Mouse (Mus musculus): ENCODE results near the gene B4galnt1. TPM values are rescaled to one million over a fixed set of nuclear protein-coding genes. Genes with fewer than 3 reads are reported as not detected.

The B4galnt1 gene
- polyA plus RNA-seq, 1 experiment from 2014 or later, result 21.6 TPM

DNA sequence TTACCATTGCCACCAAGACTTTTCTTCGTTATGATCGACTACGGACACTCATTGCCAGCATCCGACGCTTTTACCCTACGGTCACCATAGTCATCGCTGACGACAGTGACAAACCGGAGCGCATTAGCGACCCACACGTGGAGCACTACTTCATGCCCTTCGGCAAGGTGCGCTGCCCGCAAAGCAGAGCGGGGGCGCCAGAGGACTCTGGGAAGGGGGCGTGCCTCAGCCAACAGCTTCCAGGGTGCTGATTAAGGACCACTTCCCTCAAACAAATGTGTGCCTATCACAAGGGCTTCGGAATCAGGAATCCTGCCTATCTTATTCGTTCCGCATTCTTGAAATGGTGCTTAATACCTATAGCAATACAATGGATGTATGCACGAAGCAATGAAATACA is 5.0 kb downstream of the B4galnt1 start:
- WGBS, result 4% methylated on average over 22 of the region's 22 CpGs
- peaks cover 32% of the 10 kb centered on the region for H3K4me1 ChIP-seq (replicated peaks; ENCODE audit: control insufficient read depth, insufficient read depth, low read length)
- no peak for DNase-seq (ENCODE audit: low spot score)

DNA sequence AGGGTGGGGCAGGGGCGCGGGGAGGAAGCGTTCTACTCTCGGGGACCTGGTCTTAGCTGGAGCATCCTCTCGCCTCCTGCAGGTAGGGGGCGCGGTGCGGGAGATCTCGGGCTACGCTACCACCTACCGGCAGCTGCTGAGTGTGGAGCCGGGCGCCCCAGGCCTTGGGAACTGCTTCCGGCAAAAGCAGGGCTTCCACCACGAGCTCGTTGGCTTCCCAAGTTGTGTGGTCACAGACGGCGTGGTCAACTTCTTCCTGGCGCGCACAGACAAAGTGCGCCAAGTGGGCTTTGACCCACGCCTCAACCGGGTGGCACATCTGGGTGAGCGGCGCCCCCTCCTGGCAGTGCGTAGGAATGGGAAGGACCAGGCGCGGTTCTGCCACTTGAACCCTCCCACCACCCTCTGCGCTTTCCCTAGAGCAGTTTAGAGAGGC is 5.8 kb downstream of the B4galnt1 start:
- no peaks in the 10 kb centered on the region for H3K36me3 ChIP-seq (ENCODE audit: control insufficient read depth, insufficient read depth, low read length)
- H3K27me3 ChIP-seq (replicated peaks; ENCODE audit: control insufficient read depth, insufficient read depth, low read length), result peaks cover 44% of the 10 kb centered on the region
- H3K4me2 ChIP-seq, result peak overlapping the region; percentile 83
- no peak overlapping the region for H3K9ac ChIP-seq (ENCODE audit: low read depth, low read length)
- no peaks in the 10 kb centered on the region for H3K9me3 ChIP-seq (ENCODE audit: control insufficient read depth, low read length)
- 2% methylated on average over 29 of the region's 29 CpGs for WGBS
- DNase-seq (ENCODE audit: low spot score) (peak; percentile 85), ATAC-seq (replicated peaks; ENCODE audit: low FRiP score) (peak; percentile 80)
- peak overlapping the region; percentile 51 for H3K4me3 ChIP-seq (ENCODE audit: low read depth, low read length)
- no peak overlapping the region; the same call in 1 of the 2 replicates for H3K27ac ChIP-seq (ENCODE audit: low read depth, low read length)
- H3K4me1 ChIP-seq (replicated peaks; ENCODE audit: control insufficient read depth, insufficient read depth, low read length), result peaks cover 32% of the 10 kb centered on the region

More for the DNA sequence above, 5.0 kb downstream of the B4galnt1 start:
- Histone ChIP-seq H3K4me2 (peak overlapping the region; percentile 83), H3K36me3 (ENCODE audit: control insufficient read depth, insufficient read depth, low read length) (no peaks in the 10 kb centered on the region), H3K9ac (ENCODE audit: low read depth, low read length) (no peak overlapping the region), H3K9me3 (ENCODE audit: control insufficient read depth, low read length) (no peaks in the 10 kb centered on the region), H3K4me3 (ENCODE audit: low read depth, low read length) (peak overlapping the region; percentile 51), H3K27ac (ENCODE audit: low read depth, low read length) (0 out of 2 replicates have a peak overlapping the region, but pooled peaks have one; percentile 4), H3K27me3 (replicated peaks; ENCODE audit: control insufficient read depth, insufficient read depth, low read length) (peaks cover 49% of the 10 kb centered on the region)
- no peak for ATAC-seq (replicated peaks; ENCODE audit: low FRiP score)

DNA sequence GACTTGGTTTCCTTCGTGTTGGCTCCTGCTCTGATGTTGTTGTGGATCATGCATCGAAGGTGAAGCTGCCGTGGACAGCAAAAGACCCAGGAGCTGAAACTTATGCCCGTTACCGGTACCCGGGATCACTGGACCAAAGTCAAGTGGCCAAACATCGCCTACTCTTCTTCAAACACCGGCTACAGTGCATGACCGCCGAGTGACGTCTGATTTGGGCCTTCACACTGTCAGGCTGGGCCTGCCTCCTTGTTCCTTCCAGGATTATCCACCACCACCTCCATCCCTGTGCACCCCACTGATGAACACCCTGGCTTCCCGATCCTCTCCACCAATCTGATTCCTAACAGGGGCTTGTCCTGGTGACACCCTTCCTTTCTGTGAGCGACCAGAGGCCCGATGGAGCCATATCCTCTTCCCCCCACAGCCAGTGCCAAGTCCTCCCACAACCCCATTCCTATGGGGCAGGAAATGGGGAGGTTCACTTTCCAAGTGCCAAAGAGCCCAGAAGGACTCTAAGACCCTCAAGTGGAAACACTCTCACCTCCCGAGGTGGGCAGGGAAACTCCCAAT is 6.7 kb downstream of the B4galnt1 start:
- no peaks in the 10 kb centered on the region for H3K36me3 ChIP-seq (ENCODE audit: control insufficient read depth, insufficient read depth, low read length)
- H3K4me3 ChIP-seq (ENCODE audit: low read depth, low read length), result no peak overlapping the region
- peaks cover 40% of the 10 kb centered on the region for H3K27me3 ChIP-seq (replicated peaks; ENCODE audit: control insufficient read depth, insufficient read depth, low read length)
- DNase-seq (ENCODE audit: low spot score), result peak; percentile 30
- H3K4me1 ChIP-seq (replicated peaks; ENCODE audit: control insufficient read depth, insufficient read depth, low read length), result peaks cover 26% of the 10 kb centered on the region
- H3K27ac ChIP-seq (ENCODE audit: low read depth, low read length), result no peak overlapping the region
- H3K4me2 ChIP-seq, result no peak overlapping the region
- no peak for ATAC-seq (replicated peaks; ENCODE audit: low FRiP score)
- H3K9ac ChIP-seq (ENCODE audit: low read depth, low read length), result no peak overlapping the region
- 86% methylated on average over 15 of the region's 15 CpGs for WGBS
- no peaks in the 10 kb centered on the region for H3K9me3 ChIP-seq (ENCODE audit: control insufficient read depth, low read length)

DNA sequence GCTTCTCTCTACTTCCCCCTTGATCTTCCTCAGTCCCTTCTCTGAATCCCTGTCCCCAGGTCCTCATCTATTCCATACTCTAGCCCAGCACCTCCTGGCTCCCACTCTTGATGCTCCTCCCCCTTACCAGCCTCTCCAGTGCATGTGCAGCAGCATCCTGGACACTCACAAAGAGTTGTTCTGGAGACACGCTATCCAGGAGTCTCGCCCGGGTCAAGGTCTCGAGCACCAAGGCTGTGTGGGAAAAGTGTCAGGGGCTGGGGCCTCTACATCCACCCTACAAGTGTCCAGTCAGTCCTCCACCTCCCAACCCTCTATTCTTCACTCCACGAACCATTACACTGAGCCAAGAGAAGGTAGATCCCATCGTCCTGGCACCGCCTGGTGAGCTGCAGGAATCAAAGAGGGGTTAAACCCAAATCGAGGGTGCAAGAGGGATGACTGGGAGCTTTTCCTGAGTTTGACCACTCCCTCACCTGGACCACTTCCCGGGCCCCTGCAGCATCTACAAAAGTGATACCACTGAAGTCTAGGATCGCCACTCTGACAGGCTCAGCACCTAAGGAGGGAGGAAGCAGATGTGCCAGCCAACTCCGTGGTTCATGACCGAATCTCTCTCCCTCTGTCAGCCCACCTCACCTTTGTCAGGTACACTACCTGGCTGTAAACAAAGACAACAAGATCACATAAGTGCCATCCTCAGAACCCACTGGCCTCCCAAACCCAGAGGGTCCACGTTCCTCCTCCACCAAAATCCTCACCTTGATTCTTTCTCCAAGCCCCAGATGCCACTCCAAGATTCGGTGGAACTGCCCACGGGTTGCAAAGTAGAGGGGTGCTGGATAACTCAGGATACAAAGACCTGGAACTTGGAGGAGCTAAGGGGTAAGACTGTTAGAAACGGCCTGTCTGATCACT is 8.4 kb downstream of the B4galnt1 start:
- no peak for ATAC-seq (replicated peaks; ENCODE audit: low FRiP score)
- H3K9ac ChIP-seq (ENCODE audit: low read depth, low read length), result no peak overlapping the region
- WGBS, result 78% methylated on average over 16 of the region's 16 CpGs
- no peak overlapping the region for H3K4me2 ChIP-seq
- H3K27me3 ChIP-seq (replicated peaks; ENCODE audit: control insufficient read depth, insufficient read depth, low read length), result peaks cover 38% of the 10 kb centered on the region
- no peaks in the 10 kb centered on the region for H3K9me3 ChIP-seq (ENCODE audit: control insufficient read depth, low read length)
- H3K27ac ChIP-seq (ENCODE audit: low read depth, low read length), result no peak overlapping the region
- peaks cover 27% of the 10 kb centered on the region for H3K4me1 ChIP-seq (replicated peaks; ENCODE audit: control insufficient read depth, insufficient read depth, low read length)
- peak; percentile 28 for DNase-seq (ENCODE audit: low spot score)
- H3K36me3 ChIP-seq (ENCODE audit: control insufficient read depth, insufficient read depth, low read length), result no peaks in the 10 kb centered on the region
- H3K4me3 ChIP-seq (ENCODE audit: low read depth, low read length), result no peak overlapping the region

DNA sequence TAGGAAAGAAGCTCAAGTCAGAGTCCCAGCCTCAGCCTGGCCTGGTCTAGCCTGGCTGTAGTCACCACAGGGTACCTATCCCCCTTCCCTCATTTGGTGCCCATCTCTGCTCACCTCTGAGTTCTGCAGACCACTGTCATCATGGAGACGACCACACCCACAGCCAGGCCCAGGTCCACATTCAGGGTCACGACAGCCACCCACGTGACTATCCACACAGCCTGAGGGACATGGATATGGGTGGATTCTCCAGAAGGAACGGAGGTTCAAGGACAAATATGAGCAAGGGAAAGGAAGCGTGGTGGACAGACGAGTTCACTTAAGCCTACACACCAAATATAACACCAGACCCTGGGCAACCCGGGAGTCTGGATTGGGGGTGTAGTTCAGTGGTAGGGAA is 9.1 kb downstream of the B4galnt1 start:
- ATAC-seq (replicated peaks; ENCODE audit: low FRiP score) (no peak), DNase-seq (ENCODE audit: low spot score) (peak; percentile 31)
- 82% methylated on average over 7 of the region's 7 CpGs for WGBS
- no peak overlapping the region for H3K4me3 ChIP-seq (ENCODE audit: low read depth, low read length)
- H3K4me2 ChIP-seq, result no peak overlapping the region
- no peaks in the 10 kb centered on the region for H3K9me3 ChIP-seq (ENCODE audit: control insufficient read depth, low read length)
- no peak overlapping the region for H3K9ac ChIP-seq (ENCODE audit: low read depth, low read length)
- H3K36me3 ChIP-seq (ENCODE audit: control insufficient read depth, insufficient read depth, low read length), result no peaks in the 10 kb centered on the region
- H3K27me3 ChIP-seq (replicated peaks; ENCODE audit: control insufficient read depth, insufficient read depth, low read length), result peaks cover 42% of the 10 kb centered on the region
- peaks cover 32% of the 10 kb centered on the region for H3K4me1 ChIP-seq (replicated peaks; ENCODE audit: control insufficient read depth, insufficient read depth, low read length)
- H3K27ac ChIP-seq (ENCODE audit: low read depth, low read length), result no peak overlapping the region

DNA sequence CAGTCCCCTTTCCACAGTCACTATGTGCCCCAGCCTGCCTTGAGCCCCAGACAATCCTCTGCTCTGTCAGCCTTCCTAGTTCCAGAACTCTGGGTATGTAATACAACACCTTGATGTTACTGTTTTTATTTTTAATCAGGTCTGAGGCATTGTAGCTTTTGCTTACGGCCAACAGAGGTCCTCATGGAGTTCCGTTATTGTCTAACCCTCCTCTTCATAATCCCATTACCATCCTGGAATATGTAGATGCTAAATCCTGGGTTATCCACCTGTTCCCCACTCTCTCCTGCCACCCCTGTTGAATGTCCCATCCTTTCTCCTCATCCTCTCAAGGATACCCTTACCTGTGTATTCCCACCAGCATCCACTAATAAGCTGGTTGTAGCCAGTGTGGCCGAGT is 11.2 kb downstream of the B4galnt1 start:
- peaks cover 49% of the 10 kb centered on the region for H3K27me3 ChIP-seq (replicated peaks; ENCODE audit: control insufficient read depth, insufficient read depth, low read length)
- 43% methylated on average over 3 of the region's 3 CpGs for WGBS
- H3K9me3 ChIP-seq (ENCODE audit: control insufficient read depth, low read length), result no peaks in the 10 kb centered on the region
- no peaks in the 10 kb centered on the region for H3K36me3 ChIP-seq (ENCODE audit: control insufficient read depth, insufficient read depth, low read length)
- DNase-seq (ENCODE audit: low spot score) (no peak), ATAC-seq (replicated peaks; ENCODE audit: low FRiP score) (no peak)
- H3K4me2 ChIP-seq, result no peak overlapping the region; the same call in 1 of the 2 replicates
- no peak overlapping the region for H3K9ac ChIP-seq (ENCODE audit: low read depth, low read length)
- H3K4me1 ChIP-seq (replicated peaks; ENCODE audit: control insufficient read depth, insufficient read depth, low read length), result peaks cover 37% of the 10 kb centered on the region
- no peak overlapping the region for H3K27ac ChIP-seq (ENCODE audit: low read depth, low read length)
- H3K4me3 ChIP-seq (ENCODE audit: low read depth, low read length), result no peak overlapping the region

DNA sequence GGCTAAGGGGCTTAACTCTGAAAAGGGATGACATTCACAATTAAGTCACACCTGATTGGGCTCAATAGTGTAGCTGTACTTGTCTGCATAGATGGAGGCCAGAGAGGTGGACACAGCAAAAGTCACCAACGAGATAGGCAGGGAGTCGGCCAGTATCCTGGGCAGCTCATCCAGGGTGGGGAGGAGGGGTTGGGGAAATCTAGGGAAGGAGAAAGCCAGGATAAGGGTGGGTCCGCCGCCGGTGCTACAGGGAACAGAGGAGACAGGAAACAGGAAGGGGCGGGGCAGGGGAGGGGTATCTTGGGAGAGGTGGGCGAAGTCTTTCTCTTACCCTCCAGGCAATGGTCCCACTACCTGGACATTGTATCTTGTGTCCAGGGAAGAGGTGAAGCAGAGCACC is 11.7 kb downstream of the B4galnt1 start:
- no peak for ATAC-seq (replicated peaks; ENCODE audit: low FRiP score)
- peaks cover 36% of the 10 kb centered on the region for H3K4me1 ChIP-seq (replicated peaks; ENCODE audit: control insufficient read depth, insufficient read depth, low read length)
- no peak overlapping the region for H3K27ac ChIP-seq (ENCODE audit: low read depth, low read length)
- DNase-seq (ENCODE audit: low spot score), result peak; percentile 29
- peaks cover 50% of the 10 kb centered on the region for H3K27me3 ChIP-seq (replicated peaks; ENCODE audit: control insufficient read depth, insufficient read depth, low read length)
- 11% methylated on average over 7 of the region's 7 CpGs for WGBS
- H3K9me3 ChIP-seq (ENCODE audit: control insufficient read depth, low read length), result no peaks in the 10 kb centered on the region
- H3K36me3 ChIP-seq (ENCODE audit: control insufficient read depth, insufficient read depth, low read length), result no peaks in the 10 kb centered on the region
- 0 out of 2 replicates have a peak overlapping the region, but pooled peaks have one; percentile 19 for H3K4me3 ChIP-seq (ENCODE audit: low read depth, low read length)
- H3K4me2 ChIP-seq, result peak overlapping the region; percentile 88
- H3K9ac ChIP-seq (ENCODE audit: low read depth, low read length), result no peak overlapping the region

DNA sequence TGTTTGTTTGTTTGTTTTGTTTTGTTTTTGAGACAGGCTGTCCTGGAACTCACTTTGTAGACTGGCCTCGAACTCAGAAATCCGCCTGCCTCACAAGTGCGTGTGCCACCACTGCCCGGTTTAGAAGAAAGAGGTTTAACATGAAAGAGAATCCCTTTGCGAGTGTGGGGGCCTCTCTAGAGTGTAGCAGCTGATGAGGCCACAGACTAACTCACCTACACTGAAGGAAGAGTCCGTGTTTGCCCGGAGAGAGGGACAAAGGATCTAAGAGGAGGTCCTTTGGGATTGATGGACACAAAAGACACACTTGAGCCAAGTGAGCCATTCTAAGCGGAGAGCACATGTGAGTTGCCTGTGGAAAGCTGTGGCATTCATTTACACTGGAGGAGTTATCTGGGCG is 12.2 kb downstream of the B4galnt1 start:
- no peak overlapping the region for H3K9ac ChIP-seq (ENCODE audit: low read depth, low read length)
- peak overlapping the region; percentile 19; the same call in 1 of the 2 replicates for H3K4me3 ChIP-seq (ENCODE audit: low read depth, low read length)
- H3K27ac ChIP-seq (ENCODE audit: low read depth, low read length), result no peak overlapping the region
- H3K9me3 ChIP-seq (ENCODE audit: control insufficient read depth, low read length), result no peaks in the 10 kb centered on the region
- H3K36me3 ChIP-seq (ENCODE audit: control insufficient read depth, insufficient read depth, low read length), result no peaks in the 10 kb centered on the region
- WGBS, result 28% methylated on average over 9 of the region's 9 CpGs
- peak; percentile 30 for DNase-seq (ENCODE audit: low spot score)
- H3K27me3 ChIP-seq (replicated peaks; ENCODE audit: control insufficient read depth, insufficient read depth, low read length), result peaks cover 50% of the 10 kb centered on the region
- no peak for ATAC-seq (replicated peaks; ENCODE audit: low FRiP score)
- peak overlapping the region; percentile 88 for H3K4me2 ChIP-seq
- peaks cover 36% of the 10 kb centered on the region for H3K4me1 ChIP-seq (replicated peaks; ENCODE audit: control insufficient read depth, insufficient read depth, low read length)
